8 mouse cellular contexts compared by ENCODE assay signal in genomic region chr11:69919661-69920265, GRCm38 (mm10). TPM values are rescaled to one million over a fixed set of nuclear protein-coding genes. Genes with fewer than 3 reads are reported as not detected.
DNase-seq lines count a peak whose midpoint lies in the region; ATAC-seq and TF ChIP-seq lines count a peak whose summit lies in the region.

No protein-coding gene starts in this region.

- peak overlapping the region; percentile 97 for H3K9ac ChIP-seq in embryonic facial prominence, embryonic 13.5 days
- H3K9ac ChIP-seq in heart, embryonic 12.5 days = peak overlapping the region; percentile 99
- peak overlapping the region; percentile 98 for H3K9ac ChIP-seq in kidney, embryonic 16.5 days (replicated peaks; ENCODE audit: low read length)
- peak overlapping the region; percentile 99 for H3K9ac ChIP-seq in lung, embryonic 16.5 days (ENCODE audit: low read length)

- no peak for TF ChIP-seq CTCF in olfactory bulb, adult 2 months (IDR thresholded peaks at IDR 0.05; ENCODE audit: insufficient read depth, low read depth, low read length)

- H3K4me3 ChIP-seq in embryonic facial prominence, embryonic 13.5 days = peak overlapping the region; percentile 92
- peak overlapping the region; percentile 91 for H3K4me3 ChIP-seq in heart, embryonic 12.5 days
- peak overlapping the region; percentile 95 for H3K4me3 ChIP-seq in kidney, embryonic 16.5 days (ENCODE audit: low read length)
- peak overlapping the region; percentile 92 for H3K4me3 ChIP-seq in lung, embryonic 16.5 days (ENCODE audit: low read length)
- H3K4me3 ChIP-seq in olfactory bulb, adult 2 months (ENCODE audit: insufficient read depth, low read depth, low read length) = peak overlapping the region; percentile 100

- H3K27me3 ChIP-seq in embryonic facial prominence, embryonic 13.5 days = no peaks in the 10 kb centered on the region
- no peaks in the 10 kb centered on the region for H3K27me3 ChIP-seq in heart, embryonic 12.5 days (replicated peaks)
- no peaks in the 10 kb centered on the region for H3K27me3 ChIP-seq in kidney, embryonic 16.5 days (ENCODE audit: insufficient read depth, low read length)
- H3K27me3 ChIP-seq in lung, embryonic 16.5 days (ENCODE audit: control insufficient read depth, insufficient read depth, low read depth, low read length) = no peaks in the 10 kb centered on the region

- peak overlapping the region; percentile 92 for H3K27ac ChIP-seq in embryonic facial prominence, embryonic 13.5 days
- H3K27ac ChIP-seq in heart, embryonic 12.5 days (ENCODE audit: poor library complexity, severe bottlenecking) = peak overlapping the region; percentile 97
- H3K27ac ChIP-seq in kidney, embryonic 16.5 days (ENCODE audit: low read length) = peak overlapping the region; percentile 92
- peak overlapping the region; percentile 96 for H3K27ac ChIP-seq in lung, embryonic 16.5 days (ENCODE audit: low read length)
- H3K27ac ChIP-seq in olfactory bulb, adult 2 months (ENCODE audit: insufficient read depth, low read depth, low read length) = 0 out of 2 replicates have a peak overlapping the region, but pooled peaks have one; percentile 28

- peak; percentile 48 for ATAC-seq in CD4-positive, CD25-positive, alpha-beta regulatory T cell, adult 4 months
- ATAC-seq in embryonic facial prominence, embryonic 13.5 days (ENCODE audit: insufficient number of reproducible peaks, insufficient read depth, low FRiP score, low TSS enrichment, low read depth) = no peak
- ATAC-seq in heart, embryonic 12.5 days (ENCODE audit: insufficient number of reproducible peaks, low FRiP score) = peak; percentile 55
- ATAC-seq in kidney, embryonic 16.5 days (ENCODE audit: low FRiP score, low TSS enrichment) = no peak
- ATAC-seq in lung, embryonic 16.5 days (ENCODE audit: low read depth) = 0 out of 2 replicates have a peak, but pooled peaks have one; percentile 7

- under 1% methylated on average over 17 of the region's 17 CpGs for WGBS in embryonic facial prominence, embryonic 13.5 days
- WGBS in heart, embryonic 12.5 days = 1% methylated on average over 17 of the region's 17 CpGs
- WGBS in kidney, embryonic 16.5 days = 0% methylated on average over 17 of the region's 17 CpGs
- under 1% methylated on average over 17 of the region's 17 CpGs for WGBS in lung, embryonic 16.5 days
- WGBS in olfactory bulb, adult 2 months = 1% methylated on average over 17 of the region's 17 CpGs

- peaks cover 43% of the 10 kb centered on the region for H3K36me3 ChIP-seq in embryonic facial prominence, embryonic 13.5 days
- H3K36me3 ChIP-seq in heart, embryonic 12.5 days = peaks cover 44% of the 10 kb centered on the region
- peaks cover 34% of the 10 kb centered on the region for H3K36me3 ChIP-seq in kidney, embryonic 16.5 days (ENCODE audit: insufficient read depth, low read length)
- H3K36me3 ChIP-seq in lung, embryonic 16.5 days (ENCODE audit: control insufficient read depth, insufficient read depth, low read length) = peaks cover 38% of the 10 kb centered on the region

- peak overlapping the region; percentile 68 for H3K4me2 ChIP-seq in embryonic facial prominence, embryonic 13.5 days
- peak overlapping the region; percentile 81 for H3K4me2 ChIP-seq in heart, embryonic 12.5 days
- peak overlapping the region; percentile 91 for H3K4me2 ChIP-seq in kidney, embryonic 16.5 days (replicated peaks; ENCODE audit: low read depth, low read length)
- peak overlapping the region; percentile 89 for H3K4me2 ChIP-seq in lung, embryonic 16.5 days (ENCODE audit: low read depth, low read length)

- no peak for TF ChIP-seq POLR2A in olfactory bulb, adult 2 months (IDR thresholded peaks at IDR 0.05; ENCODE audit: insufficient read depth, low read depth, low read length)

- peaks cover 42% of the 10 kb centered on the region for H3K4me1 ChIP-seq in embryonic facial prominence, embryonic 13.5 days
- H3K4me1 ChIP-seq in heart, embryonic 12.5 days (replicated peaks) = peaks cover 38% of the 10 kb centered on the region
- peaks cover 39% of the 10 kb centered on the region for H3K4me1 ChIP-seq in kidney, embryonic 16.5 days (ENCODE audit: insufficient read depth, low read length)
- peaks cover 28% of the 10 kb centered on the region for H3K4me1 ChIP-seq in lung, embryonic 16.5 days (replicated peaks; ENCODE audit: control insufficient read depth, insufficient read depth, low read length)
- H3K4me1 ChIP-seq in olfactory bulb, adult 2 months (ENCODE audit: control insufficient read depth, insufficient read depth, low read length) = peaks cover 20% of the 10 kb centered on the region

- peak; percentile 91 for DNase-seq in adrenal gland, adult 2 months
- DNase-seq in thymus, postnatal 4 days = peak; percentile 78

- no peaks in the 10 kb centered on the region for H3K9me3 ChIP-seq in embryonic facial prominence, embryonic 13.5 days
- H3K9me3 ChIP-seq in heart, embryonic 12.5 days (replicated peaks) = no peaks in the 10 kb centered on the region
- H3K9me3 ChIP-seq in kidney, embryonic 16.5 days (ENCODE audit: low read length) = no peaks in the 10 kb centered on the region
- no peaks in the 10 kb centered on the region for H3K9me3 ChIP-seq in lung, embryonic 16.5 days (ENCODE audit: control insufficient read depth, low read length)

RNA-seq across cellular contexts. Expression of gene Eif5a, which starts 2.0 kb away (rescaled TPM):
- 1,000 to 10,000 TPM; 1,067 to 1,377 TPM for polyA plus RNA-seq in CD4-positive, CD25-positive, alpha-beta regulatory T cell, adult 4 months (2017; shearing (Covaris generic))
- total RNA-seq in adrenal gland, adult 2 months (2021) = 100 to 1,000 TPM; 572 to 622 TPM
- 180 and 225 TPM in 2 replicates for polyA plus RNA-seq in adrenal gland, adult 2 months (2012; rRNA removed)
- 1,558 and 1,689 TPM in 2 replicates for polyA plus RNA-seq in embryonic facial prominence, embryonic 13.5 days (2015; fragmentation: Nextera tagmentation; extraction: Ambion mirVana)
- 1,286 and 1,307 TPM in 2 replicates for polyA plus RNA-seq in heart, embryonic 12.5 days (2016; fragmentation: Nextera tagmentation; extraction: Ambion mirVana)
- 1,737 and 1,791 TPM in 2 replicates for polyA plus RNA-seq in kidney, embryonic 16.5 days (2015; fragmentation: Nextera tagmentation; extraction: Ambion mirVana)
- polyA plus RNA-seq in lung, embryonic 16.5 days (2015; fragmentation: Nextera tagmentation; extraction: Ambion mirVana) = 1,390 and 1,410 TPM in 2 replicates
- polyA plus RNA-seq in olfactory bulb, adult 2 months (2012; ENCODE audit: insufficient read depth, insufficient read length, low replicate concordance, missing spikeins) = 516 and 653 TPM in 2 replicates

RNA-seq across cellular contexts. Expression of gene Gps2, which starts 6.1 kb away (rescaled TPM):
- polyA plus RNA-seq in CD4-positive, CD25-positive, alpha-beta regulatory T cell, adult 4 months (2017; shearing (Covaris generic)) = 100 to 1,000 TPM; 120 to 134 TPM
- total RNA-seq in adrenal gland, adult 2 months (2021) = 10 to 100 TPM; 44.7 to 61.8 TPM
- polyA plus RNA-seq in adrenal gland, adult 2 months (2012; rRNA removed) = 130 and 148 TPM in 2 replicates
- polyA plus RNA-seq in embryonic facial prominence, embryonic 13.5 days (2015; fragmentation: Nextera tagmentation; extraction: Ambion mirVana) = 79.5 and 85.5 TPM in 2 replicates
- polyA plus RNA-seq in heart, embryonic 12.5 days (2016; fragmentation: Nextera tagmentation; extraction: Ambion mirVana) = 49.2 and 50.6 TPM in 2 replicates
- 85.2 and 86.4 TPM in 2 replicates for polyA plus RNA-seq in kidney, embryonic 16.5 days (2015; fragmentation: Nextera tagmentation; extraction: Ambion mirVana)
- 85.1 and 87.8 TPM in 2 replicates for polyA plus RNA-seq in lung, embryonic 16.5 days (2015; fragmentation: Nextera tagmentation; extraction: Ambion mirVana)
- polyA plus RNA-seq in olfactory bulb, adult 2 months (2012; ENCODE audit: insufficient read depth, insufficient read length, low replicate concordance, missing spikeins) = not detected in 2 replicates

RNA-seq across cellular contexts. Expression of gene Ybx2, which starts 15.8 kb away (rescaled TPM):
- not detected for polyA plus RNA-seq in CD4-positive, CD25-positive, alpha-beta regulatory T cell, adult 4 months (2017; shearing (Covaris generic))
- total RNA-seq in adrenal gland, adult 2 months (2021) = 10 to 100 TPM; 12.9 to 20.0 TPM
- polyA plus RNA-seq in adrenal gland, adult 2 months (2012; rRNA removed) = 21.8 and 41.4 TPM in 2 replicates
- polyA plus RNA-seq in embryonic facial prominence, embryonic 13.5 days (2015; fragmentation: Nextera tagmentation; extraction: Ambion mirVana) = 7.5 and 10.2 TPM in 2 replicates
- polyA plus RNA-seq in heart, embryonic 12.5 days (2016; fragmentation: Nextera tagmentation; extraction: Ambion mirVana) = 2.0 and 2.6 TPM in 2 replicates
- polyA plus RNA-seq in kidney, embryonic 16.5 days (2015; fragmentation: Nextera tagmentation; extraction: Ambion mirVana) = 7.0 and 10.3 TPM in 2 replicates
- 2.7 and 4.9 TPM in 2 replicates for polyA plus RNA-seq in lung, embryonic 16.5 days (2015; fragmentation: Nextera tagmentation; extraction: Ambion mirVana)
- not detected in 2 replicates for polyA plus RNA-seq in olfactory bulb, adult 2 months (2012; ENCODE audit: insufficient read depth, insufficient read length, low replicate concordance, missing spikeins)

RNA-seq across cellular contexts. Expression of gene Neurl4, which starts 18.9 kb away (rescaled TPM):
- polyA plus RNA-seq in CD4-positive, CD25-positive, alpha-beta regulatory T cell, adult 4 months (2017; shearing (Covaris generic)) = 1 to 10 TPM; 8.3 to 9.1 TPM
- 10 to 100 TPM; 40.6 to 44.2 TPM for total RNA-seq in adrenal gland, adult 2 months (2021)
- polyA plus RNA-seq in adrenal gland, adult 2 months (2012; rRNA removed) = 38.6 and 47.6 TPM in 2 replicates
- 12.3 and 12.6 TPM in 2 replicates for polyA plus RNA-seq in embryonic facial prominence, embryonic 13.5 days (2015; fragmentation: Nextera tagmentation; extraction: Ambion mirVana)
- 7.6 and 9.2 TPM in 2 replicates for polyA plus RNA-seq in heart, embryonic 12.5 days (2016; fragmentation: Nextera tagmentation; extraction: Ambion mirVana)
- 11.4 and 12.8 TPM in 2 replicates for polyA plus RNA-seq in kidney, embryonic 16.5 days (2015; fragmentation: Nextera tagmentation; extraction: Ambion mirVana)
- polyA plus RNA-seq in lung, embryonic 16.5 days (2015; fragmentation: Nextera tagmentation; extraction: Ambion mirVana) = 5.7 and 6.4 TPM in 2 replicates
- not detected in 2 replicates for polyA plus RNA-seq in olfactory bulb, adult 2 months (2012; ENCODE audit: insufficient read depth, insufficient read length, low replicate concordance, missing spikeins)

RNA-seq across cellular contexts. Expression of gene 2810408A11Rik, which starts 19.0 kb away (rescaled TPM):
- polyA plus RNA-seq in CD4-positive, CD25-positive, alpha-beta regulatory T cell, adult 4 months (2017; shearing (Covaris generic)) = 1 to 10 TPM; 1.6 to 2.0 TPM
- total RNA-seq in adrenal gland, adult 2 months (2021) = under 1 TPM; 0.66 to 0.86 TPM
- 0.18 and 0.74 TPM in 2 replicates for polyA plus RNA-seq in adrenal gland, adult 2 months (2012; rRNA removed)
- polyA plus RNA-seq in embryonic facial prominence, embryonic 13.5 days (2015; fragmentation: Nextera tagmentation; extraction: Ambion mirVana) = 14.8 and 15.6 TPM in 2 replicates
- polyA plus RNA-seq in heart, embryonic 12.5 days (2016; fragmentation: Nextera tagmentation; extraction: Ambion mirVana) = 4.7 and 5.2 TPM in 2 replicates
- 11.7 and 12.8 TPM in 2 replicates for polyA plus RNA-seq in kidney, embryonic 16.5 days (2015; fragmentation: Nextera tagmentation; extraction: Ambion mirVana)
- 7.9 and 8.6 TPM in 2 replicates for polyA plus RNA-seq in lung, embryonic 16.5 days (2015; fragmentation: Nextera tagmentation; extraction: Ambion mirVana)
- not detected in 2 replicates for polyA plus RNA-seq in olfactory bulb, adult 2 months (2012; ENCODE audit: insufficient read depth, insufficient read length, low replicate concordance, missing spikeins)

Comparison
In these comparisons a context has a peak if more than half of its experiments do, and no peak if none do; other contexts are left out.
1. ATAC-seq: peak in CD4-positive, CD25-positive, alpha-beta regulatory T cell, adult 4 months (single experiment), heart, embryonic 12.5 days (single experiment) and lung, embryonic 16.5 days (single experiment); none in embryonic facial prominence, embryonic 13.5 days (single experiment) and kidney, embryonic 16.5 days (single experiment).
2. H3K27ac ChIP-seq: peak in every context shown above with its lines; median percentile 97 in heart, embryonic 12.5 days; 96 in lung, embryonic 16.5 days; 92 in embryonic facial prominence, embryonic 13.5 days; 92 in kidney, embryonic 16.5 days; 28 in olfactory bulb, adult 2 months.
3. Peak in every context shown above with its lines, with median percentiles within 50 percentile points of each other: H3K4me2 ChIP-seq, H3K4me3 ChIP-seq and H3K9ac ChIP-seq.